Mouse (Mus musculus): Measurements from ENCODE around the gene Itga4.

The Itga4 gene

GRCm38 (mm10) chr2:79379087-79380041 lies 124.1 kb downstream of the Itga4 start:
- H3K27me3 ChIP-seq (ENCODE audit: control insufficient read depth, insufficient read depth, low read length, poor library complexity, severe bottlenecking) = no peaks in the 10 kb centered on the region
- no peak for DNase-seq (ENCODE audit: low read depth, low spot score)
- no peaks in the 10 kb centered on the region for H3K36me3 ChIP-seq (ENCODE audit: control insufficient read depth, insufficient read depth, low read length, poor library complexity, severe bottlenecking)

All from splenic B cell, adult 2 months (primary cell).